Mouse (Mus musculus) kidney, postnatal 0 days (tissue): ENCODE measurements around the gene Epm2aip1. TPM values are rescaled to one million over a fixed set of nuclear protein-coding genes. Genes with fewer than 3 reads are reported as not detected.

Experiments
- ATAC-seq: fragments of 200-750 bp; cut with Nextera tagmentation; replicated peaks from 2 replicates; pipeline ENCODE4 v1.8.0; 2017; ENCODE audit warnings: low read depth, moderate number of reproducible peaks, moderate TSS enrichment, moderate library complexity; ENCODE audit not compliant: low FRiP score
- DNase-seq: peaks from one replicate; pipeline ENCODE4 v3.0.0-alpha.2; 2016; ENCODE audit warnings: low spot score
- H3K27ac ChIP-seq: fragments of 300-500 bp; sonication (generic); 2 replicates; pipeline ENCODE4 v1.5.1; 2014; ENCODE audit warnings: mild to moderate bottlenecking
- H3K27me3 ChIP-seq: fragments of 300-500 bp; sonication (generic); 2 replicates; pipeline ENCODE4 v1.6.1; 2014; ENCODE audit warnings: low read length, mixed read lengths; ENCODE audit not compliant: insufficient read depth
- H3K36me3 ChIP-seq: fragments of 300-500 bp; sonication (generic); 2 replicates; pipeline ENCODE4 v1.6.1; 2014; ENCODE audit warnings: low read length, mixed read lengths; ENCODE audit not compliant: insufficient read depth
- H3K4me1 ChIP-seq: fragments of 300-500 bp; sonication (generic); replicated peaks from 2 replicates; pipeline ENCODE4 v1.6.1; 2014; ENCODE audit warnings: antibody characterized with exemption, low read length, mixed read lengths; ENCODE audit not compliant: insufficient read depth
- H3K4me2 ChIP-seq: fragments of 300-500 bp; sonication (generic); 2 replicates; pipeline ENCODE4 v1.6.1; 2014; ENCODE audit warnings: mild to moderate bottlenecking, low read length, moderate library complexity, mixed read lengths
- H3K4me3 ChIP-seq: fragments of 300-500 bp; sonication (generic); replicated peaks from 2 replicates; pipeline ENCODE4 v1.5.1; 2014; ENCODE audit warnings: low read depth, low read length
- H3K9ac ChIP-seq: fragments of 300-500 bp; sonication (generic); 2 replicates; pipeline ENCODE4 v1.6.1; 2014; ENCODE audit warnings: low read depth, low read length
- H3K9me3 ChIP-seq: fragments of 300-500 bp; sonication (generic); replicated peaks from 2 replicates; pipeline ENCODE4 v1.6.1; 2016; ENCODE audit warnings: low read length, inconsistent platforms, mixed read lengths
- CTCF ChIP-seq: IDR thresholded peaks from 2 replicates; pipeline ENCODE4 v1.5.1; 2016; ENCODE audit warnings: antibody characterized with exemption, low read depth, mild to moderate bottlenecking, moderate library complexity
- WGBS: fragments of 180-500 bp; shearing (Covaris S2); extraction: QIAGEN DNeasy Blood & Tissue Kit; methylation state at CpG from one replicate; pipeline ENCODE4 v1.1.7; 2014; 5-methylcytosine and 5-hydroxymethylcytosine counted together
- polyA plus RNA-seq: library from polyadenylated mRNA; unstranded; fragments of >200 nt; fragmentation: Nextera tagmentation; extraction: Ambion mirVana; gene quantifications from 2 replicates; pipeline ENCODE4 v1.2.1, GENCODE M21; 2015

Gene Epm2aip1
- polyA plus RNA-seq = 18.6 and 19.2 TPM in 2 replicates

- ATAC-seq = peak; percentile 99
- DNase-seq = peak; percentile 100
- WGBS = 1% methylated on average over 64 of the region's 64 CpGs
These were observed at the start of gene Epm2aip1, which contains the start of gene Mlh1 for GRCm38 (mm10) chr9:111271434-111272160. TSS of gene Epm2aip1 (plus strand) at chr9:111271929. TSS of gene Mlh1 (minus strand) at chr9:111271791.

DNA sequence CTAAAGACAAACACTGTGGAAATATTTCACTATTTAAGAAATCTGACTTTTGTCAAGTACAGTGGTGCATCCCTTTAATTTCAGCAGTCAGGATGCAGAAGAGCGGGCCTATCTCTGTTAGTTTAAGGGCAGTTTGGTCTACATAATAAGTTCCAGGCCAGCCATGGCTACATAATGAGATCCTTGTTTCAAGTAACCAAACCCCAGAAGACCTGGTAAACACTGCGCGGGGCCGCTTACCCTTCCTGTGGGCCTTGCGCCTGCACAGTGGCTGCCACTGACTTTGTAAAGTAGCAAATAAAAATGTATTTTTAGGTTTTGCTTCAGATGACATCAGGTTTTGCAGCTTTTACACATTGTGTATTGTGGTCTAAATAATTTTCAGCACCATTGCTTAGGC, 48.3 kb upstream of the Epm2aip1 start:
- no peak overlapping the region for H3K9ac ChIP-seq
- ATAC-seq = no peak
- no peak overlapping the region for H3K4me3 ChIP-seq
- H3K27me3 ChIP-seq = no peaks in the 10 kb centered on the region
- no peaks in the 10 kb centered on the region for H3K9me3 ChIP-seq
- no peak for TF ChIP-seq CTCF
- no peak overlapping the region for H3K4me2 ChIP-seq
- peaks cover 43% of the 10 kb centered on the region for H3K36me3 ChIP-seq
- DNase-seq = no peak
- no peak overlapping the region for H3K27ac ChIP-seq
- H3K4me1 ChIP-seq = no peaks in the 10 kb centered on the region
- WGBS = 98% methylated on average over 5 of the region's 5 CpGs

More at GRCm38 (mm10) chr9:111271434-111272160, at the start of gene Epm2aip1, which contains the start of gene Mlh1:
- Histone ChIP-seq H3K27me3 (no peaks in the 10 kb centered on the region), H3K27ac (peak within 1 kb of the TSS; percentile 96), H3K9me3 (no peaks in the 10 kb centered on the region), H3K36me3 (peaks cover 4% of the 10 kb centered on the region; the same call in 1 of the 2 replicates), H3K4me2 (peak within 1 kb of the TSS; percentile 88), H3K4me3 (peak within 1 kb of the TSS; percentile 76), H3K4me1 (peaks cover 27% of the 10 kb centered on the region), H3K9ac (peak within 1 kb of the TSS; percentile 85)
- no peak for TF ChIP-seq CTCF

GRCm38 (mm10) chr9:111228446-111228845, 43.3 kb upstream of the Epm2aip1 start:
- H3K27me3 ChIP-seq = no peaks in the 10 kb centered on the region
- no peak for TF ChIP-seq CTCF
- H3K4me1 ChIP-seq = no peaks in the 10 kb centered on the region
- no peak overlapping the region for H3K27ac ChIP-seq
- ATAC-seq (no peak), DNase-seq (no peak)
- no peak overlapping the region for H3K4me3 ChIP-seq
- WGBS = 76% methylated on average over 5 of the region's 5 CpGs
- peaks cover 53% of the 10 kb centered on the region; the same call in 1 of the 2 replicates for H3K36me3 ChIP-seq
- no peak overlapping the region for H3K4me2 ChIP-seq
- no peaks in the 10 kb centered on the region for H3K9me3 ChIP-seq
- no peak overlapping the region for H3K9ac ChIP-seq

GRCm38 (mm10) chr9:111234701-111235100, 37.0 kb upstream of the Epm2aip1 start:
- ATAC-seq = no peak
- H3K9me3 ChIP-seq = no peaks in the 10 kb centered on the region
- H3K4me3 ChIP-seq = no peak overlapping the region
- TF ChIP-seq CTCF = peak; percentile 29; the same call in 1 of the 2 replicates
- no peak for DNase-seq
- peaks cover 60% of the 10 kb centered on the region for H3K36me3 ChIP-seq
- no peak overlapping the region for H3K9ac ChIP-seq
- WGBS = 88% methylated on average over 9 of the region's 9 CpGs
- no peaks in the 10 kb centered on the region for H3K27me3 ChIP-seq
- H3K27ac ChIP-seq = no peak overlapping the region
- H3K4me1 ChIP-seq = no peaks in the 10 kb centered on the region
- no peak overlapping the region for H3K4me2 ChIP-seq

GRCm38 (mm10) chr9:111237726-111238125, 34.0 kb upstream of the Epm2aip1 start:
- Histone ChIP-seq H3K4me2 (no peak overlapping the region), H3K9ac (no peak overlapping the region), H3K4me1 (no peaks in the 10 kb centered on the region), H3K27me3 (no peaks in the 10 kb centered on the region), H3K36me3 (peaks cover 61% of the 10 kb centered on the region), H3K4me3 (no peak overlapping the region), H3K27ac (no peak overlapping the region), H3K9me3 (no peaks in the 10 kb centered on the region)
- no peak for TF ChIP-seq CTCF
- DNase-seq (no peak), ATAC-seq (no peak)

DNA sequence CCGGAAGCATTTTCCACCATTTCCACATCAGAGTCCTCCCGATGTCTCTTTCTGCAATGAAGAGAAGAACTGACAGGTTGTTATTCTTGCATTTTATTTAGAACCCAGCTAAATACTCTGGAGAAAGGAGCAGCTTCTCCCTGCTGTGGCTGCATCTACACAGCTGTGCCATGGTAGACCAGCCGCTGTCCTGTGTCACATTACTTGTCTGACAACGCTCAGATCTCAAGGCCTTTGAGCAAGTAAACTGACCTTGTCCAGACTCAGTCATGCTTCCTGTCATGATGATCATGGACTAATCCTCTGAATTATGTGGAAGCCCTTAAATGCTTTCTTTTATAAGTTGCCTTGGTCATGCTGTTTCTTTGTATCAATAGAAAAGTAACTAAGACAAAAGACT, 31.9 kb upstream of the Epm2aip1 start:
- Histone ChIP-seq H3K27ac (no peak overlapping the region), H3K9me3 (no peaks in the 10 kb centered on the region), H3K27me3 (no peaks in the 10 kb centered on the region), H3K4me2 (no peak overlapping the region), H3K4me3 (no peak overlapping the region), H3K36me3 (peaks cover 49% of the 10 kb centered on the region), H3K9ac (no peak overlapping the region), H3K4me1 (no peaks in the 10 kb centered on the region)
- no peak for ATAC-seq
- DNase-seq = no peak
- WGBS = 85% methylated on average over 4 of the region's 4 CpGs
- TF ChIP-seq CTCF = no peak
